Mouse (Mus musculus) kidney, adult 10 weeks (tissue): ENCODE results near the gene Tff3. TPM values are rescaled to one million over a fixed set of nuclear protein-coding genes. Genes with fewer than 3 reads are reported as not detected.

Experiments
- polyA plus RNA-seq: library from polyadenylated mRNA; stranded (reverse); fragments of 350-450 nt; fragmentation: Illumina TruSeq; extraction: RNeasy Lipid Tissue Mini Kit (QIAGEN cat#74804); gene quantifications from one replicate; pipeline ENCODE4 v1.2.3, GENCODE M21; 2014; ENCODE audit warnings: low read depth, low replicate concordance

The Tff3 gene
- polyA plus RNA-seq: not detected

GRCm38 (mm10) chr17:31129452-31129851, at the start of gene Tff3:
TSS of gene Tff3 (minus strand) at chr17:31129646.

GRCm38 (mm10) chr17:31165127-31165526, 35.7 kb upstream of the Tff3 start, which contains the start of gene Tff1:
TSS of gene Tff1 (minus strand) at chr17:31165277.

GRCm38 (mm10) chr17:31144040-31145037, 14.9 kb upstream of the Tff3 start, which contains the start of gene Tff2:
TSS of gene Tff2 (minus strand) at chr17:31144282.

Other genes with a start within 250 kb of the Tff3 start
- gene Glp1r, start 227.8 kb downstream of the Tff3 start, polyA plus RNA-seq: 0.61 TPM
- not detected for gene Umodl1, start 175.0 kb downstream of the Tff3 start, polyA plus RNA-seq
- 2.3 TPM for gene Abcg1, start 72.0 kb downstream of the Tff3 start, polyA plus RNA-seq
- not detected for gene Tff2, start 14.6 kb upstream of the Tff3 start, polyA plus RNA-seq
- not detected for gene Tff1, start 35.6 kb upstream of the Tff3 start, polyA plus RNA-seq
- not detected for gene Tmprss3, start 69.3 kb upstream of the Tff3 start, polyA plus RNA-seq
- not detected for gene Ubash3a, start 78.2 kb upstream of the Tff3 start, polyA plus RNA-seq
- 0.65 TPM for gene Rsph1, start 147.7 kb upstream of the Tff3 start, polyA plus RNA-seq
- gene Slc37a1, start 157.1 kb upstream of the Tff3 start, polyA plus RNA-seq: 0.32 TPM